Mouse (Mus musculus) left cerebral cortex, adult 2 months (tissue): ENCODE results near the gene 4933406M09Rik. TPM values are rescaled to one million over a fixed set of nuclear protein-coding genes. Genes with fewer than 3 reads are reported as not detected.

ENCODE experiments used
- DNase-seq, 2 experiments: peaks; one replicate each; pipeline ENCODE4 v3.0.0; 2021 to 2022; ENCODE audit warnings: low spot score in 2 of 2, mixed read lengths in 1 of 2; ENCODE audit errors: extremely low spot score in 1 of 2
- H3K27ac ChIP-seq: fragments of 200-600 bp; 2 replicates; pipeline ENCODE4 v1.8.1; 2022
- H3K4me3 ChIP-seq: fragments of 200-600 bp; 2 replicates; pipeline ENCODE4 v1.8.1; 2022
- CTCF ChIP-seq: fragments of 200-600 bp; IDR thresholded peaks from 2 replicates; pipeline ENCODE4 v1.8.1; 2022; ENCODE audit warnings: antibody characterized with exemption, mild to moderate bottlenecking, moderate library complexity
- intact Hi-C: fragments of 180-260 bp; cut with DNase I; formaldehyde crosslinking; loops from one replicate; pipeline ENCODE4 v1.15.1; 2025
- total RNA-seq, 2 experiments: library from RNA; stranded (reverse); gene quantifications; 2 replicates each; pipeline ENCODE4 v1.2.3; 2021

The 4933406M09Rik gene
- total RNA-seq, 2 experiments from 2014 or later = not detected

DNA sequence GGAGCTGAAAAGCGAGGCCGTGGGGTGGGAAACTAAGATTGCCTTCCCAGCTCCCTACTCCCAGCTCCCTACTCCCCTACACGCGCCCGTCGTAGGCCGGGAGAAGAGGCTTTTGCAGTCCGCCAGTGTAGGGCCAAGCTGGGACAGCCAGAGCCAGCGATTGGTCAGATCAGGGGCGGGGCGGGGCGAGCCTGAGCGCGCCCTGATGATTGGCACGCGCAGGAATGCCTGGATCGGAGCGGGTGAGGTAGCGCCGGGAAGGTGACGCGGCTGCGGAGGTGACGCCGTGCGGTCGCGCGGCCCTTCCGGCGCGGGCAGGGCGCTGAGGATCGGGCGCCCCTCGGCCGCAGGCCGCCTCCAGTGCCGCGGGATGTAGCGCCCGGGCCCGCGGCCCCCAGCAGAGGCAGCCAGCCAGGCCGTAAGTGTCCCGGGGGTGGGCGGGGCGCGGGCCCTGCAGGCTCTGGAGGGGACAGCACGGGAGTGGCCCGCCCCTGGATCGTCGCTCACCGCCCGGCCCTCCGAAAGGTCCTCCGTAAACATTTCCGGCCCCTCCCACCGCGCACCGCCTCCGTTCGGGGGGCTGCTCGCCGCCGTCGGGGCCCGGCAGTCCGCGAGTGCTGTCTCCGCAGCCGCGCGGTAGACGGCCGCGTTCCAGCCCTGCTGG is 29.6 kb downstream of the 4933406M09Rik start, which contains the start of gene Adipor1:
Gene Adipor1 (plus strand): TSS at position 211 of the 664 bp plus-strand sequence.
- peak; percentile 97 for DNase-seq
- TF ChIP-seq CTCF = no peak; the same call in 1 of the 2 replicates
- Histone ChIP-seq H3K4me3 (peak within 1 kb of the TSS; percentile 95), H3K27ac (peak within 1 kb of the TSS; percentile 97)
- intact Hi-C loops = loop anchor here (2.0 kb wide), 2 partner anchors 52 to 80 kb away; partner anchors contain the start of gene Rabif

DNA sequence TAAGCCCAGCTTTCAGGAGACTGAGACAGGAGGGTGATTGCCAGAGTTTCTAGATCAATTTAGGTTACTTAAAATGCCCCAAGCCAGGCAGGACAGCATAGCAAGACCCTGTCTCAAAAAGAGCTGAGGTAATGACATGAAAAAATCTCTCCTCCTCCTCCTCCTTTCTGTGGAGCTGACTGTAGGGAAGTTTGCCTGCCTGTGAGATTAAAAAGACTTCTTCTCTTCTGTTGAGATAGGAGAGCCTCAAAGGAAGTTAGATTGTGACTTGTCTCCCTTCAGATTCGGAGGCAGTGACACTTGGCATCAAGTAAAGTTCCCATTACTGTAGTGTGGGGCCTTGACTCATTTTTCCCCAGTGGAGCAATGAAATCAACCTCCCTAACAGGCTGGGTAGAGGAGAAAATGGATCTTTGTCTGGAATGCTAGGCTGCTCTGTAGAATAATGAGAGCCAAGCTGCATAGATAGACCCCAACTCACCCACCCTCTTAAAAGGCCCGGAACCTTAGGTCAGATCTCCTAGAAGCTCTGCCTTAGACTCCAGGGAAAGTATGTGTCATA is 32.8 kb downstream of the 4933406M09Rik start:
- intact Hi-C loops = no loop called here
- no peak for DNase-seq
- no peak overlapping the region for H3K27ac ChIP-seq
- no peak overlapping the region for H3K4me3 ChIP-seq
- no peak for TF ChIP-seq CTCF

DNA sequence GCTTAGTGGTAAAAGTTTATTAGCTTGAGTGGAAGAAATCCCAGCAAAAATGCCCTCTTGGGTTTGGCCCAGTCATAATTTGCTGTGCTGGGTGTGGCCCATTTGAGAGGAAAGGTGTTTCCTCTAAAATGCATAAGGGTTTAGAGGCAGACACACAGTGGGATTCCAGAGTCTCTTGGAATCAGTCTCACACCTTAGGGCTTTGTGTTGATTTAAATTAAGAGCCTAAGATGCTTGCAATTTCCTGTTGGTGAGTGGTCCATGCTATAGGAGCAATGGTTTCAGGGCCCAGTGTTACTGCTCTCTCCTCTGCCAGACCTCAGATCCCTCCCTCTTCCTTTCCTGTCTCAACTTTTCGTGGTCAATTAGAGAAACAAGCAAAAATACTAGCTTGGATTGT is 33.4 kb downstream of the 4933406M09Rik start:
- intact Hi-C loops = no loop called here
- TF ChIP-seq CTCF = no peak
- no peak overlapping the region for H3K27ac ChIP-seq

DNA sequence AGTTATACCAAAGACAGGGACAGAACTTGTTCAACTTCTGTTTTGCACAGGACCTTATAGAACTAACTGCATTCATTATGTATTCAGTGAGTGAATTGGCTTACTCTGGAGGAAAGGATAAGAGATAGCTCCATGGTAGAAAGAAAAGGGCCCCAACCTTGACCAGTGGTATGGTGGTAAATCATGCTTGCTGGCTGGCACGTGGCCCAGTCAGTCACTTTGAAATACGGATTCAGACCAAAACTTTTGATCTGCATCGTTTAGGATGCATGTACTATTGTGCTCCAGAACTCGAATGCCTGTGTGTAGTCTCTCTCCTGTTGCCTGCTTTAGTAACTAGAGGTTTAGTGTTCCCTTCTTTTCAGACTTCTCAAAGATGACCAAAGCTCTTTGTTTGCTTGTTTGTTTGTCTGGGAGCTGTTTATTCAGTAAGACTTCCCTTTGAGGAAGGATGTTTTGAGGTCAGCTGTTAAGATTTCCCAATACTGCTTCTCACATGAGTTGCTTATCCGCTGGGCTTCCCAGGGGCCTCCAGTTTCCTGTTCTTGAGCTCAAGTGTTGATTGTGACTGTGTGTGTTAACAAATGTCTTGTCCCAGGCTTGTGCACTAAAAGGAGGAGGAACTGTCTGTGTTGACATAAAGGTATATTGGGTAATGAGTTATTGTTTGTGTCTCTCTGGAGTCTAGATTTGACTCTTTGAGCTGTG is 34.2 kb downstream of the 4933406M09Rik start:
- DNase-seq = no peak
- no peak overlapping the region for H3K4me3 ChIP-seq
- H3K27ac ChIP-seq = no peak overlapping the region
- intact Hi-C loops = no loop called here
- TF ChIP-seq CTCF = no peak

More for the DNA sequence above, 33.4 kb downstream of the 4933406M09Rik start:
- H3K4me3 ChIP-seq = no peak overlapping the region
- no peak for DNase-seq

DNA sequence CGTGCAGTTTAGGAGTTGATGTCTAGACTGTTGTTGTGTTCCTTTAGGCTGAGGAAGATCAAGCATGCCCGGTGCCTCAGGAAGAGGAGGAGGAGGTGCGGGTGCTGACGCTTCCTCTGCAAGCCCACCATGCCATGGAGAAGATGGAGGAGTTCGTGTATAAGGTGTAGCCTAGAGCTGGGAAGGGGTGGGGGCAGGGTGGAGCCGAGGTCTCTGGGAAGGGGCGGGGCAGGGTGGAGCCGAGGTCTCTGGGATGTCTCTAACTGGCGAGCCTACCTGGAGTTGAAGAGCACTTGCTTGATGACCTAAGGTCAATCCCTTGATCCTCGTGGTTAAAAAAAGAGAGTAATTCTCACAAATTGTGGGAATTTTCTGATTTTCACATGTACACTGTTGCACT is 38.2 kb downstream of the 4933406M09Rik start:
- TF ChIP-seq CTCF = no peak
- H3K4me3 ChIP-seq = no peak overlapping the region
- no peak overlapping the region for H3K27ac ChIP-seq
- intact Hi-C loops = no loop called here
- no peak for DNase-seq

DNA sequence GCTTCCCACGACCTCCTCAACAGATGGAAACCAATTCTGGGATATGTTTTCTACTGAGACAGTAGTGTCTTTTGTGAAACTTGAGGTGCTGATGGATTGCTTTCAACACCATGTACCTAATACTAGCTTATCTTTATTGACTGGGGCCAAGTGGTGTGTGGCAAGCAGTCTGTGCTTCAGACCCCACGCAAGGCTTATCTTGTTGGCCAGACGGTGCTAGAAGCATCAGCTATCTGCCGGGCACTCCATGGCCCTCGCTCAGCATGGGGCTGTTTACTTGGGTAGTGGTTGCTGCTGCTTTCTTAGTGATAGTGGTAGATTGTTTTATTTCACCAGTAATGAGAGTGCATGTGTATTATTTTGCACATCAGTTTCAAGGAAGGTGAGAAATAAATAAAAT is 40.5 kb downstream of the 4933406M09Rik start:
- intact Hi-C loops = no loop called here
- no peak overlapping the region for H3K27ac ChIP-seq
- no peak for TF ChIP-seq CTCF
- H3K4me3 ChIP-seq = no peak overlapping the region
- DNase-seq = no peak

DNA sequence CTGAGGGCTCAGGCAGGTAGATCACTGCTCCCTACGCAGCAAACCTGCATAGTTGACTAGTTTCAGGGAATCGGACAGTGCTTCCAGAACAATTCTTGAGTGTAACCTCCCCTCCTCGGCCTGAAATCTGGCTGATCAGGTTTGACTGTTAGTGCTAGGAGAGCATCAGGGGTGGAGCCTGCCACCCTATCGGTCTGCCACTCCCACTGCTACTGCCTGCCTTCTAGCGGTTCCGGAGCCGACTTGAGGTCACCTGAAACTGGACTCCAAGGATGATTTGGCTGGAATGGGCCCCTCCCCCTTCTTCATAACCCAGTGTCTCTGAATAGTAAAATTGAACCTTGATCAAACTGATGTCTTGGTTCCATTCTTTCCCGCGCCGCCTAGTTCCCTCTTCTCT is 47.3 kb downstream of the 4933406M09Rik start:
- no peak for DNase-seq
- Histone ChIP-seq H3K4me3 (no peak overlapping the region), H3K27ac (no peak overlapping the region)
- no peak for TF ChIP-seq CTCF
- intact Hi-C loops = no loop called here

DNA sequence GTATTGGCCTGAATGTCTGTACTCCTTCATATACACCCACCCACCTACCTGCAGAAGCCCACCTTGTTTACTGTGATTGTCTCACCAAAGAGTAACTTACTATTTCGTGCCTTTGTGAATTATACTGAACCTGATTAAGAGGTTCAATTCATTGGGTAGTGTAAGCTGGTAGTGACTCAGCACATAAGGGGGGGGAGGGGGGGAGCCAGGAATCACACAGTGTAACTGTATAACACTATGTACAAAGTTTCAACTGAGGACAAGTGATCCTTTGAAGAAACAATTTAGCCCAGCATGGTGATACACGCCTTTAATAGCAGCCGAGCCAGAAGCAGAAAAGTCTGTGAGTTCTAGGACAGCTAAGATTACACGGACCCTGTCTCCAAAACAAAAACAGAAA is 47.7 kb downstream of the 4933406M09Rik start:
- no peak overlapping the region for H3K4me3 ChIP-seq
- no peak for DNase-seq
- intact Hi-C loops = no loop called here
- no peak for TF ChIP-seq CTCF
- no peak overlapping the region for H3K27ac ChIP-seq

DNA sequence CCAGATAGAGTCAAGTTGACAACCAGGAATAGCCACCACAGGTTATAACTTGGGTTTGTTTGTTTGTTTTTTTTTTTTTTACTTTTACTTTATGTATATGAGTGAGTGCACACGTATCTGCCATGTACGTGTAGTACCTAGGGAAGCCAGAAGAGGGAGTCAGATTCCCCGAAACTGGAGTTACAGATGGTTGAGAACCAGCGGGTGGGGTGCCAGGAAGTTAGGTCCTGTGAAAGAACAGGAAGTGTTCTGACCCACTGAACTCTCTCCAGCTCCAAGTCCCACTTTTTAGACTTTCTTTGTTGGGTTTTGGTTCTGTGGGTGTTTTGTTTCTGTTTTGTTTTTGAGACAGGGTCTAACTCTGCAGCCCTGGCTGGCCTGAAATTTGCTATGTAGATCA is 49.7 kb downstream of the 4933406M09Rik start:
- DNase-seq = no peak
- TF ChIP-seq CTCF = peak; percentile 37
- intact Hi-C loops = no loop called here
- no peak overlapping the region for H3K4me3 ChIP-seq
- no peak overlapping the region for H3K27ac ChIP-seq

DNA sequence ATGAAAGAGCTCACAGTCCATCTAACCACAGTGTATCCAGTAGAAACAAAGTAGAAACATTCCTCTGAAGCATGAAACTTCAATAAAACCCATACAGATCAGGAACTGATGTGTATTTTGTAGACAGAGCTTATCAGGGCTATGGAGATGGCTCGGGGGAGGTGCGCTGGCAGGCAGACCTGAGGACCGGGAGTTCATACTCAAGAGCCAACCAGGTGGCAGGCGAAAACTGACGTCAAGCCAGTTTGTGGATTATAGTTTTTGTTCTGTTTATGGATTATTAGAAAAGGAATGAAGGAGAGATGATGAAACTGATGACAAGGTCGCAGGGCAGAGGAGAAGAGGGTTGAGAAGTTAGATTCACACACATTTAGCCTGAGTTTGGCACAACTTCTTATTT is 54.7 kb downstream of the 4933406M09Rik start:
- intact Hi-C loops = no loop called here
- H3K27ac ChIP-seq = no peak overlapping the region
- H3K4me3 ChIP-seq = no peak overlapping the region
- DNase-seq = no peak
- TF ChIP-seq CTCF = no peak

Other genes with a start within 250 kb of the 4933406M09Rik start
- gene Chil1, start 203.8 kb upstream of the 4933406M09Rik start, total RNA-seq = 10 to 100 TPM; 14.0 TPM
- gene Mybph, start 192.5 kb upstream of the 4933406M09Rik start, total RNA-seq = under 1 TPM in 1 of 2 experiments, not detected in 1; 0.25 TPM
- 100 to 1,000 TPM; 180 to 188 TPM for gene Adora1, start 150.5 kb upstream of the 4933406M09Rik start, total RNA-seq
- gene Myog, start 96.0 kb upstream of the 4933406M09Rik start, total RNA-seq = not detected
- gene Ppfia4, start 53.0 kb upstream of the 4933406M09Rik start, total RNA-seq = 10 to 100 TPM; 50.7 to 50.8 TPM
- gene Tmem183a, start 24.0 kb upstream of the 4933406M09Rik start, total RNA-seq = 10 to 100 TPM; 57.2 to 70.8 TPM
- gene Cyb5r1, start 19.6 kb downstream of the 4933406M09Rik start, total RNA-seq = 10 to 100 TPM; 20.3 to 23.3 TPM
- gene Adipor1, start 29.4 kb downstream of the 4933406M09Rik start, total RNA-seq = 10 to 100 TPM; 55.9 to 58.2 TPM
- 10 to 100 TPM; 36.1 to 38.9 TPM for gene Klhl12, start 69.6 kb downstream of the 4933406M09Rik start, total RNA-seq
- 10 to 100 TPM; 25.8 to 28.6 TPM for gene Rabif, start 108.7 kb downstream of the 4933406M09Rik start, total RNA-seq
- gene Mgat4e, start 163.7 kb downstream of the 4933406M09Rik start, total RNA-seq = not detected
- 10 to 100 TPM; 70.5 to 71.0 TPM for gene Kdm5b, start 174.2 kb downstream of the 4933406M09Rik start, total RNA-seq